Mouse (Mus musculus) bone marrow macrophage, adult 2 months (primary cell): Measurements from ENCODE around the gene Gnb3.

Experiments
- CTCF ChIP-seq: IDR thresholded peaks from 2 replicates; pipeline ENCODE4 v1.5.1; 2012; ENCODE audit warnings: low read depth, mild to moderate bottlenecking, low read length, moderate library complexity
- POLR2A ChIP-seq: IDR thresholded peaks from 2 replicates; pipeline ENCODE4 v1.6.1; 2012; ENCODE audit warnings: mild to moderate bottlenecking, low read depth, low read length, borderline replicate concordance

- TF ChIP-seq CTCF, result no peak
- no peak for TF ChIP-seq POLR2A
Observed at GRCm38 (mm10) chr6:124804341-124804740, 35.7 kb downstream of the Gnb3 start.
